Mouse (Mus musculus) layer of hippocampus, adult 18-20 months (tissue): ENCODE data around the gene Sfxn5. TPM values are rescaled to one million over a fixed set of nuclear protein-coding genes. Genes with fewer than 3 reads are reported as not detected.

Source experiments
- DNase-seq, 2 experiments: peaks; one replicate each; pipeline ENCODE4 v3.0.0; 2022; ENCODE audit warnings: low spot score in 2 of 2
- total RNA-seq, 2 experiments: library from RNA; stranded (reverse); gene quantifications; 2 replicates each; pipeline ENCODE4 v1.2.3; 2021

Sfxn5 gene
- total RNA-seq, 2 experiments from 2014 or later: 177 TPM

- DNase-seq: peak in 1 of 2 experiments; percentile 68
These were observed 126.9 kb downstream of the Sfxn5 start for GRCm38 (mm10) chr6:85206182-85206938.

- DNase-seq: no peak
These were observed 135.3 kb downstream of the Sfxn5 start for GRCm38 (mm10) chr6:85197951-85198350.

- DNase-seq: no peak
These were observed 139.6 kb downstream of the Sfxn5 start for GRCm38 (mm10) chr6:85193381-85194318.

- DNase-seq: no peak
These were observed 141.3 kb downstream of the Sfxn5 start for GRCm38 (mm10) chr6:85191751-85192440.

- DNase-seq: no peak
These were observed 142.6 kb downstream of the Sfxn5 start for GRCm38 (mm10) chr6:85190671-85191070.

GRCm38 (mm10) chr6:85189911-85190591 is 143.2 kb downstream of the Sfxn5 start:
- peak in 1 of 2 experiments; percentile 70 for DNase-seq

- no peak for DNase-seq
These were observed 143.9 kb downstream of the Sfxn5 start for GRCm38 (mm10) chr6:85189361-85189760.

GRCm38 (mm10) chr6:85188256-85189110 is 144.7 kb downstream of the Sfxn5 start:
- no peak for DNase-seq

- DNase-seq: peak in 1 of 2 experiments; percentile 68
These were observed 145.6 kb downstream of the Sfxn5 start, which contains the start of gene Emx1 for GRCm38 (mm10) chr6:85187340-85188211. TSS of gene Emx1 (plus strand) at chr6:85187438.

GRCm38 (mm10) chr6:85186744-85187059 is 146.5 kb downstream of the Sfxn5 start:
- no peak for DNase-seq

- no peak for DNase-seq
These were observed 147.0 kb downstream of the Sfxn5 start for GRCm38 (mm10) chr6:85186033-85186743.

GRCm38 (mm10) chr6:85183951-85184350 is 149.3 kb downstream of the Sfxn5 start:
- no peak for DNase-seq

GRCm38 (mm10) chr6:85180036-85180435 is 153.2 kb downstream of the Sfxn5 start:
- no peak for DNase-seq

- no peak for DNase-seq
These were observed 153.7 kb downstream of the Sfxn5 start for GRCm38 (mm10) chr6:85179569-85179968.

- DNase-seq: no peak
These were observed 167.7 kb downstream of the Sfxn5 start for GRCm38 (mm10) chr6:85165440-85165921.
